Mouse (Mus musculus): ENCODE measurements around the gene Tex30. TPM values are rescaled to one million over a fixed set of nuclear protein-coding genes. Genes with fewer than 3 reads are reported as not detected.

The Tex30 gene
- 3.3 and 4.5 TPM in 2 replicates for polyA plus RNA-seq (2012; ENCODE audit: low replicate concordance)

DNA sequence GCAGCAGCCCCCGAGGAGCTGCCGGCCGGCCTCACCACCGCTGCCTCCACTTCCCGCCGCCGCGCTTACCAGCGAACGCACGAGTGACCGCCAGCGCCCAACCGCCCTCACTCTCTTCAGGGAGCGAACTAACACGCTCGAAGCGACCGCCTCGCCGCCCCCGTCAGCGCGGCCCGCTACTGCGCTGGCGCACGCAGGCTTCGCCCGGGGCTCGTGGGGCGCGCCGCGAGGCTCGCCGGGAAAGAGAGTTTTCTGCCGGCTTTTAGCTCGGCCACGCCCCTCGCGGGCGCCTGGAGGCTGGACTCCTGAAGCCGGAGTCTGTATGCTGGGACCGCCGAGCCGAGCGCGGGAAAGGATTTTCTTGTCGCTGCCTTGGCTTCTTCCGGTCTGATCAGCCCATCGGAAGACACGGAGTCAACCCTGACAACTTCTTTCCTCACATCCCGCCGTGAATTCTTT lies at the start of gene Tex30:
Gene Tex30 (minus strand): TSS at position 183 of the 459 bp plus-strand sequence.

GRCm38 (mm10) chr1:44147563-44148381 lies 45.5 kb upstream of the Tex30 start, which contains the start of gene Ercc5:
TSS of gene Ercc5 (plus strand) at chr1:44147744.

DNA sequence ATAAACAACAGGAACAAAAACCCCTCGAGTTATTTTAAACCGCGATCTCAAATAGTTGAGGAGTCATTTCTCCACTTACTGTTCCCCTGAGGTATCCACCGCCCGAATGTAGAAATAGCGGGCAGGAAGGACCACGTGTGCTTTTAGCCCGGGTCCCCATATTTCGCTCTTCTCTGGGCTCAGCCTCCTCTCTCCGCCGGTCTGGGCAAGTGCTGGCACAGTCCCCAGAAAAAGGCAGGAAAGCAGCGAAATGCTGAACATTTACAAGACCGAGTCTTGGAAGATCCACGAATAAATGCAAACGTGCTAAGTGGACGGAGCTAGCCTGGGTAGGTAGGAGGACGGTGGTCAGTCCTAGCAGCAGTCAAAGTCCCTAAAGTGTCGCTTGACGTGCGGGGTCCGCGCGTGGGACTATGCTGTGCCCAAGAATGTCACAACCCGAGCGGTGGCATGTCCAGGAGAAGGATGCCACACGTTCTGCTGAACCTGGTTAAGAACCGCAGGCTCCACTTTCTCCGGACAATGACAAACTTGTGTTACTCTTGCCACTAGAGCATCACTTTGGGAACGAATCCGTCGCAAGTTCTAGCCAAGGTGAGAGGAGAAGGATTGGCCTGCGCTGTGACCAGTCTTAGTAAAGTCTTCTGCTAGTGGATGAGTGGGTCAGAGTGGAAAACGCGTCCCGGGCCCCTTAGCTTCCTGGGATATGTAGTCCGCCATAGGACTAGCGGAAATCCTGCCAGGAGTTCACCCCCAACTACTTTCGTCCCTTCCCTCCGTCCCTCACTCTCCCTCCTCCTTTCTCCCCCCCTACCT lies 16.2 kb upstream of the Tex30 start, which contains the start of the genes Kdelc1 and Bivm:
Gene Kdelc1 (minus strand): TSS at position 570 of the 816 bp plus-strand sequence.
Gene Bivm (plus strand): TSS at position 719 of the 816 bp plus-strand sequence.

GRCm38 (mm10) chr1:44061836-44062235 lies 40.4 kb downstream of the Tex30 start, which contains the start of gene Gm8251:
TSS of gene Gm8251 (minus strand) at chr1:44061936.

Other genes with a start within 250 kb of the Tex30 start
- gene Tpp2, start 168.8 kb downstream of the Tex30 start, polyA plus RNA-seq (2012; ENCODE audit: low replicate concordance): 9.7 and 9.9 TPM in 2 replicates
- gene Mettl21c, start 82.4 kb downstream of the Tex30 start, polyA plus RNA-seq (2012; ENCODE audit: low replicate concordance): not detected in 2 replicates
- 0.06 and 0.07 TPM in 2 replicates for gene Gm8251, start 40.5 kb downstream of the Tex30 start, polyA plus RNA-seq (2012; ENCODE audit: low replicate concordance)
- 0.72 and 1.7 TPM in 2 replicates for gene Kdelc1, start 16.4 kb upstream of the Tex30 start, polyA plus RNA-seq (2012; ENCODE audit: low replicate concordance)
- 2.5 and 3.5 TPM in 2 replicates for gene Bivm, start 16.5 kb upstream of the Tex30 start, polyA plus RNA-seq (2012; ENCODE audit: low replicate concordance)
- 4.1 and 4.6 TPM in 2 replicates for gene Ercc5, start 45.3 kb upstream of the Tex30 start, polyA plus RNA-seq (2012; ENCODE audit: low replicate concordance)
- gene Mettl21e, start 116.5 kb upstream of the Tex30 start, polyA plus RNA-seq (2012; ENCODE audit: low replicate concordance): not detected in 2 replicates